ENCODE assay signal across 15 mouse cellular contexts in genomic region chr14:16714344-16714955, GRCm38 (mm10).
DNase-seq lines count a peak whose midpoint lies in the region; ATAC-seq lines count a peak whose summit lies in the region.
"Had no signal": no experiment of that assay in that cellular context is flagged by ENCODE, and none has a peak within 500 bp of the region (broad histone marks: within the 10 kb centered on the region; RNA-seq: fewer than 3 reads in every experiment).

No protein-coding gene starts in this region.

- no peak overlapping the region for H3K9ac ChIP-seq in forebrain, embryonic 16.5 days (replicated peaks; ENCODE audit: low read depth, low read length)
- H3K9ac ChIP-seq in forebrain, embryonic 12.5 days: no peak overlapping the region
- no peak overlapping the region for H3K9ac ChIP-seq in midbrain, embryonic 13.5 days (replicated peaks)
- H3K9ac ChIP-seq in hindbrain, embryonic 14.5 days: no peak overlapping the region
- no peak overlapping the region for H3K9ac ChIP-seq in stomach, embryonic 16.5 days (ENCODE audit: low read length)

- H3K9me3 ChIP-seq in forebrain, embryonic 16.5 days (ENCODE audit: control insufficient read depth, low read length): no peaks in the 10 kb centered on the region
- H3K9me3 ChIP-seq in forebrain, embryonic 12.5 days: no peaks in the 10 kb centered on the region
- no peaks in the 10 kb centered on the region for H3K9me3 ChIP-seq in midbrain, embryonic 13.5 days
- no peaks in the 10 kb centered on the region for H3K9me3 ChIP-seq in midbrain, embryonic 10.5 days (replicated peaks)
- H3K9me3 ChIP-seq in hindbrain, embryonic 14.5 days (ENCODE audit: control insufficient read depth, low read length): no peaks in the 10 kb centered on the region
- no peaks in the 10 kb centered on the region for H3K9me3 ChIP-seq in stomach, embryonic 16.5 days (replicated peaks; ENCODE audit: control insufficient read depth, low read length)
- H3K9me3 ChIP-seq: G1E had no signal

- H3K36me3 ChIP-seq in forebrain, embryonic 16.5 days (ENCODE audit: control insufficient read depth, insufficient read depth): no peaks in the 10 kb centered on the region
- no peaks in the 10 kb centered on the region for H3K36me3 ChIP-seq in forebrain, embryonic 12.5 days (replicated peaks)
- H3K36me3 ChIP-seq in midbrain, embryonic 13.5 days: no peaks in the 10 kb centered on the region
- no peaks in the 10 kb centered on the region for H3K36me3 ChIP-seq in midbrain, embryonic 10.5 days
- H3K36me3 ChIP-seq in hindbrain, embryonic 14.5 days (replicated peaks; ENCODE audit: control insufficient read depth, insufficient read depth): no peaks in the 10 kb centered on the region
- no peaks in the 10 kb centered on the region for H3K36me3 ChIP-seq in stomach, embryonic 16.5 days (ENCODE audit: control insufficient read depth, insufficient read depth, low read length)
- H3K36me3 ChIP-seq: G1E had no signal

- DNase-seq in midbrain, embryonic 10.5 days (ENCODE audit: low spot score): no peak
- no peak for DNase-seq in hindbrain, embryonic 14.5 days (ENCODE audit: low spot score)
- no peak for DNase-seq in right cerebral cortex, postnatal 36 days (ENCODE audit: low spot score in 2 of 2)
- DNase-seq: B cell, adult 2 months; cerebellum, adult 9-11 months; gastrocnemius, postnatal 10 days; kidney, adult 2 months; thymus, postnatal 36 days had no signal

- peak overlapping the region; percentile 16; the same call in 1 of the 2 replicates for H3K27ac ChIP-seq in forebrain, embryonic 16.5 days (ENCODE audit: low read length)
- no peak overlapping the region for H3K27ac ChIP-seq in forebrain, embryonic 12.5 days
- H3K27ac ChIP-seq in midbrain, embryonic 13.5 days: no peak overlapping the region
- H3K27ac ChIP-seq in midbrain, embryonic 10.5 days (replicated peaks): no peak overlapping the region
- H3K27ac ChIP-seq in hindbrain, embryonic 14.5 days: 0 out of 2 replicates have a peak overlapping the region, but pooled peaks have one; percentile 17
- no peak overlapping the region for H3K27ac ChIP-seq in stomach, embryonic 16.5 days (ENCODE audit: low read length)
- H3K27ac ChIP-seq: macrophage had no signal

- ATAC-seq in forebrain, embryonic 16.5 days: peak; percentile 62; the same call in 1 of the 2 replicates
- ATAC-seq in forebrain, embryonic 12.5 days (ENCODE audit: low FRiP score): no peak
- peak; percentile 74 for ATAC-seq in midbrain, embryonic 13.5 days
- ATAC-seq in hindbrain, embryonic 14.5 days (ENCODE audit: low FRiP score): peak; percentile 43; the same call in 1 of the 2 replicates
- ATAC-seq in stomach, embryonic 16.5 days (ENCODE audit: insufficient read depth, low FRiP score): peak; percentile 47; the same call in 1 of the 2 replicates
- ATAC-seq in activated CD4-positive, CD25-positive, alpha-beta regulatory T cell, adult 4 months: no peak

- H3K4me3 ChIP-seq in forebrain, embryonic 16.5 days (replicated peaks; ENCODE audit: low read length): no peak overlapping the region
- H3K4me3 ChIP-seq in forebrain, embryonic 12.5 days (replicated peaks): no peak overlapping the region
- H3K4me3 ChIP-seq in midbrain, embryonic 13.5 days (replicated peaks): no peak overlapping the region
- no peak overlapping the region for H3K4me3 ChIP-seq in midbrain, embryonic 10.5 days
- H3K4me3 ChIP-seq in hindbrain, embryonic 14.5 days (replicated peaks; ENCODE audit: low read length): no peak overlapping the region
- H3K4me3 ChIP-seq in stomach, embryonic 16.5 days (replicated peaks; ENCODE audit: low read length): no peak overlapping the region

- H3K4me2 ChIP-seq in forebrain, embryonic 16.5 days (ENCODE audit: low read length): no peak overlapping the region
- no peak overlapping the region for H3K4me2 ChIP-seq in forebrain, embryonic 12.5 days
- no peak overlapping the region for H3K4me2 ChIP-seq in midbrain, embryonic 13.5 days (replicated peaks)
- H3K4me2 ChIP-seq in hindbrain, embryonic 14.5 days (replicated peaks): no peak overlapping the region
- no peak overlapping the region for H3K4me2 ChIP-seq in stomach, embryonic 16.5 days (ENCODE audit: low read depth, low read length)

- WGBS in forebrain, embryonic 16.5 days: 30% methylated on average over 9 of the region's 9 CpGs
- 43% methylated on average over 9 of the region's 9 CpGs for WGBS in forebrain, embryonic 12.5 days
- WGBS in midbrain, embryonic 13.5 days: 54% methylated on average over 9 of the region's 9 CpGs
- WGBS in midbrain, embryonic 10.5 days: 77% methylated on average over 9 of the region's 9 CpGs
- WGBS in hindbrain, embryonic 14.5 days: 49% methylated on average over 9 of the region's 9 CpGs
- 37% methylated on average over 9 of the region's 9 CpGs for WGBS in stomach, embryonic 16.5 days

- 0 out of 2 replicates have a peak, but pooled peaks cover 2% of the 10 kb centered on the region for H3K4me1 ChIP-seq in forebrain, embryonic 16.5 days (replicated peaks; ENCODE audit: control insufficient read depth, insufficient read depth, low read length)
- H3K4me1 ChIP-seq in forebrain, embryonic 12.5 days: no peaks in the 10 kb centered on the region; the same call in 1 of the 2 replicates
- 0 out of 2 replicates have a peak, but pooled peaks cover 9% of the 10 kb centered on the region for H3K4me1 ChIP-seq in midbrain, embryonic 13.5 days (replicated peaks)
- H3K4me1 ChIP-seq in midbrain, embryonic 10.5 days: no peaks in the 10 kb centered on the region
- no peaks in the 10 kb centered on the region; the same call in 1 of the 2 replicates for H3K4me1 ChIP-seq in hindbrain, embryonic 14.5 days (replicated peaks; ENCODE audit: control insufficient read depth, insufficient read depth, low read length)
- no peaks in the 10 kb centered on the region for H3K4me1 ChIP-seq in stomach, embryonic 16.5 days (ENCODE audit: control insufficient read depth, insufficient read depth, low read length)

- H3K27me3 ChIP-seq in forebrain, embryonic 16.5 days (replicated peaks; ENCODE audit: control insufficient read depth, insufficient read depth, low read length): no peaks in the 10 kb centered on the region
- H3K27me3 ChIP-seq in forebrain, embryonic 12.5 days: 0 out of 2 replicates have a peak, but pooled peaks cover 4% of the 10 kb centered on the region
- no peaks in the 10 kb centered on the region for H3K27me3 ChIP-seq in midbrain, embryonic 13.5 days
- H3K27me3 ChIP-seq in midbrain, embryonic 10.5 days (ENCODE audit: low read depth, poor library complexity, severe bottlenecking): no peaks in the 10 kb centered on the region
- H3K27me3 ChIP-seq in hindbrain, embryonic 14.5 days (ENCODE audit: control insufficient read depth, insufficient read depth, low read length): no peaks in the 10 kb centered on the region
- H3K27me3 ChIP-seq in stomach, embryonic 16.5 days (ENCODE audit: control insufficient read depth, insufficient read depth, low read length): no peaks in the 10 kb centered on the region

Comparison
In these comparisons a context has a peak if more than half of its experiments do, and no peak if none do; other contexts are left out.
1. ATAC-seq: peak in forebrain, embryonic 16.5 days (single experiment), midbrain, embryonic 13.5 days (single experiment), hindbrain, embryonic 14.5 days (single experiment) and stomach, embryonic 16.5 days (single experiment); none in forebrain, embryonic 12.5 days (single experiment) and activated CD4-positive, CD25-positive, alpha-beta regulatory T cell, adult 4 months (single experiment).
2. H3K27ac ChIP-seq: peak in forebrain, embryonic 16.5 days (single experiment) and hindbrain, embryonic 14.5 days (single experiment); none in forebrain, embryonic 12.5 days (single experiment), midbrain, embryonic 13.5 days (single experiment), midbrain, embryonic 10.5 days (single experiment) and stomach, embryonic 16.5 days (single experiment).